Mouse (Mus musculus) left cerebral cortex, adult 2 months (tissue): ENCODE measurements around the gene Krt8. TPM values are rescaled to one million over a fixed set of nuclear protein-coding genes. Genes with fewer than 3 reads are reported as not detected.

Experiments
- DNase-seq, 2 experiments: peaks; one replicate each; pipeline ENCODE4 v3.0.0; 2021 to 2022; ENCODE audit warnings: low spot score in 2 of 2, mixed read lengths in 1 of 2; ENCODE audit errors: extremely low spot score in 1 of 2
- H3K27ac ChIP-seq: fragments of 200-600 bp; 2 replicates; pipeline ENCODE4 v1.8.1; 2022
- H3K4me3 ChIP-seq: fragments of 200-600 bp; 2 replicates; pipeline ENCODE4 v1.8.1; 2022
- CTCF ChIP-seq: fragments of 200-600 bp; IDR thresholded peaks from 2 replicates; pipeline ENCODE4 v1.8.1; 2022; ENCODE audit warnings: antibody characterized with exemption, mild to moderate bottlenecking, moderate library complexity
- intact Hi-C: fragments of 180-260 bp; cut with DNase I; formaldehyde crosslinking; loops from one replicate; pipeline ENCODE4 v1.15.1; 2025
- total RNA-seq, 2 experiments: library from RNA; stranded (reverse); gene quantifications; 2 replicates each; pipeline ENCODE4 v1.2.3; 2021

The Krt8 gene
- total RNA-seq, 2 experiments from 2014 or later: 0.29 TPM; not detected in 1

- no peak overlapping the region for H3K4me3 ChIP-seq
- DNase-seq: no peak
- no peak overlapping the region for H3K27ac ChIP-seq
- intact Hi-C loops: no loop called here
- TF ChIP-seq CTCF: no peak
Measured at GRCm38 (mm10) chr15:102025136-102025872, 21.0 kb upstream of the Krt8 start.

GRCm38 (mm10) chr15:102023888-102024287 is 19.6 kb upstream of the Krt8 start:
- no peak for DNase-seq
- no peak overlapping the region for H3K4me3 ChIP-seq
- intact Hi-C loops: no loop called here
- H3K27ac ChIP-seq: no peak overlapping the region
- no peak for TF ChIP-seq CTCF

GRCm38 (mm10) chr15:102022481-102022880 is 18.2 kb upstream of the Krt8 start:
- H3K4me3 ChIP-seq: no peak overlapping the region
- H3K27ac ChIP-seq: no peak overlapping the region
- no peak for DNase-seq
- intact Hi-C loops: no loop called here
- TF ChIP-seq CTCF: no peak

GRCm38 (mm10) chr15:102017918-102018463 is 13.7 kb upstream of the Krt8 start:
- Histone ChIP-seq H3K4me3 (no peak overlapping the region), H3K27ac (no peak overlapping the region)
- no peak; the same call in 1 of the 2 replicates for TF ChIP-seq CTCF
- no peak for DNase-seq
- intact Hi-C loops: no loop called here

- Histone ChIP-seq H3K4me3 (no peak overlapping the region), H3K27ac (no peak overlapping the region)
- intact Hi-C loops: no loop called here
- no peak for TF ChIP-seq CTCF
- DNase-seq: no peak
Measured at GRCm38 (mm10) chr15:102016787-102017186, 12.5 kb upstream of the Krt8 start.

GRCm38 (mm10) chr15:102016096-102016495 is 11.8 kb upstream of the Krt8 start:
- no peak for DNase-seq
- no peak for TF ChIP-seq CTCF
- H3K4me3 ChIP-seq: no peak overlapping the region
- intact Hi-C loops: no loop called here
- no peak overlapping the region for H3K27ac ChIP-seq

GRCm38 (mm10) chr15:102014848-102015247 is 10.6 kb upstream of the Krt8 start:
- H3K27ac ChIP-seq: no peak overlapping the region
- no peak overlapping the region for H3K4me3 ChIP-seq
- no peak for TF ChIP-seq CTCF
- intact Hi-C loops: no loop called here
- DNase-seq: no peak

- Histone ChIP-seq H3K27ac (no peak overlapping the region), H3K4me3 (no peak overlapping the region)
- TF ChIP-seq CTCF: no peak
- DNase-seq: no peak
- intact Hi-C loops: no loop called here
Measured at GRCm38 (mm10) chr15:102013651-102014050, 9.4 kb upstream of the Krt8 start.

- no peak for TF ChIP-seq CTCF
- intact Hi-C loops: no loop called here
- DNase-seq: no peak
- Histone ChIP-seq H3K4me3 (no peak overlapping the region), H3K27ac (no peak overlapping the region)
Measured at GRCm38 (mm10) chr15:102012260-102012765, 8.0 kb upstream of the Krt8 start.

- H3K27ac ChIP-seq: no peak overlapping the region
- no peak for DNase-seq
- no peak for TF ChIP-seq CTCF
- H3K4me3 ChIP-seq: no peak overlapping the region
- intact Hi-C loops: no loop called here
Measured at GRCm38 (mm10) chr15:102010569-102011245, 6.4 kb upstream of the Krt8 start.

- TF ChIP-seq CTCF: no peak
- H3K4me3 ChIP-seq: no peak overlapping the region
- H3K27ac ChIP-seq: no peak overlapping the region
- intact Hi-C loops: no loop called here
- DNase-seq: no peak
Measured at GRCm38 (mm10) chr15:102007097-102008069, 3.1 kb upstream of the Krt8 start.

GRCm38 (mm10) chr15:102006317-102006716 is 2.0 kb upstream of the Krt8 start:
- no peak for TF ChIP-seq CTCF
- intact Hi-C loops: no loop called here

More at GRCm38 (mm10) chr15:102006317-102006716, 2.0 kb upstream of the Krt8 start:
- no peak overlapping the region for H3K4me3 ChIP-seq
- no peak for DNase-seq
- H3K27ac ChIP-seq: no peak overlapping the region
